Mouse (Mus musculus) cortical plate, adult 2 months (tissue): ENCODE measurements around the gene Sgce.

ENCODE experiments used
- CTCF ChIP-seq: fragments of 200-500 bp; IDR thresholded peaks from 2 replicates; pipeline ENCODE4 v1.5.1; 2011; ENCODE audit warnings: mild to moderate bottlenecking, control low read depth, low read length; ENCODE audit not compliant: insufficient read depth; ENCODE audit errors: extremely low read depth
- POLR2A ChIP-seq: fragments of 200-500 bp; IDR thresholded peaks from 2 replicates; pipeline ENCODE4 v1.6.1; 2011; ENCODE audit warnings: mild to moderate bottlenecking, low read length, control low read depth; ENCODE audit not compliant: insufficient read depth; ENCODE audit errors: extremely low read depth

DNA sequence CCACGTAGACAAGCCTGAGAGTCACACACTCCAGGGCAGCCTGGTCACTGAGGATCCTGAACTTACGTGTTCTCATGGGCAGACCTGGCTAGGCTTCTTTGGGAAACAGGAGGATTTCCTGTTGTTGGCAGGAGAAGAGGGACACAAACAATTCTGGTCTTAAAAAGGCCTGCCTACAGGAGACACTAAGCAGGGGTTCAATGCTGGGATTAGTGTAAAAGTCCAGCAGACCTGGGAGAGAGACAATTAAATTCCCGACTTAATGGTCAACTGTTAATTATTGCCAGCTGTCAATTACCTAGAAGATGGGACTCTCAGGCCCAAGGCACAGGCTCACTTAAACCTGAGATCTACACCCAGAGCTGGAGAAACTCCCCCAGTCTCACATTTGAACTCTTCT, 51.2 kb downstream of the Sgce start:
- TF ChIP-seq CTCF: no peak
- TF ChIP-seq POLR2A: no peak
